17 mouse cellular contexts compared by ENCODE assay signal in genomic region chr4:128887026-128887425, GRCm38 (mm10). TPM values are rescaled to one million over a fixed set of nuclear protein-coding genes. Genes with fewer than 3 reads are reported as not detected.
DNase-seq lines count a peak whose midpoint lies in the region; ATAC-seq lines count a peak whose summit lies in the region.
"Had no signal": no experiment of that assay in that cellular context is flagged by ENCODE, and none has a peak within 500 bp of the region (broad histone marks: within the 10 kb centered on the region; RNA-seq: fewer than 3 reads in every experiment).

No protein-coding gene starts in this region.

- H3K36me3 ChIP-seq in forebrain, embryonic 13.5 days (ENCODE audit: poor library complexity, severe bottlenecking): no peaks in the 10 kb centered on the region
- peaks cover 6% of the 10 kb centered on the region for H3K36me3 ChIP-seq in forebrain, embryonic 10.5 days (replicated peaks)
- no peaks in the 10 kb centered on the region for H3K36me3 ChIP-seq in forebrain, embryonic 15.5 days
- H3K36me3 ChIP-seq in hindbrain, embryonic 16.5 days (ENCODE audit: control insufficient read depth, insufficient read depth, low read length): peaks cover 5% of the 10 kb centered on the region; the same call in 1 of the 2 replicates
- no peaks in the 10 kb centered on the region for H3K36me3 ChIP-seq in neural tube, embryonic 15.5 days
- H3K36me3 ChIP-seq: liver, embryonic 12.5 days; lung, embryonic 15.5 days had no signal

- H3K4me3 ChIP-seq in forebrain, embryonic 13.5 days: no peak overlapping the region
- H3K4me3 ChIP-seq in forebrain, embryonic 10.5 days: no peak overlapping the region
- no peak overlapping the region for H3K4me3 ChIP-seq in forebrain, embryonic 15.5 days
- H3K4me3 ChIP-seq in hindbrain, embryonic 16.5 days (ENCODE audit: low read length): no peak overlapping the region
- H3K4me3 ChIP-seq in neural tube, embryonic 15.5 days (replicated peaks): 0 out of 2 replicates have a peak overlapping the region, but pooled peaks have one; percentile 6
- H3K4me3 ChIP-seq: embryonic facial prominence, embryonic 12.5 days; gastrocnemius, adult 2 months; liver, embryonic 12.5 days; lung, embryonic 15.5 days had no signal

- peaks cover 6% of the 10 kb centered on the region; the same call in 1 of the 2 replicates for H3K27me3 ChIP-seq in forebrain, embryonic 13.5 days
- H3K27me3 ChIP-seq in forebrain, embryonic 10.5 days (ENCODE audit: poor library complexity, severe bottlenecking): peaks cover 44% of the 10 kb centered on the region
- H3K27me3 ChIP-seq in forebrain, embryonic 15.5 days: no peaks in the 10 kb centered on the region
- H3K27me3 ChIP-seq in hindbrain, embryonic 16.5 days (replicated peaks; ENCODE audit: control insufficient read depth, insufficient read depth, low read length): no peaks in the 10 kb centered on the region
- H3K27me3 ChIP-seq in neural tube, embryonic 15.5 days (replicated peaks): no peaks in the 10 kb centered on the region
- H3K27me3 ChIP-seq: embryonic facial prominence, embryonic 12.5 days had no signal

- no peak for DNase-seq in forebrain, embryonic 10.5 days (ENCODE audit: extremely low spot score, low spot score)
- DNase-seq in c-Kit-positive CD71-positive TER-119-positive erythroid progenitor cells, embryonic 14.5 days (ENCODE audit: low spot score): no peak
- DNase-seq in right cerebral cortex, adult 18-20 months: no peak
- DNase-seq: heart, adult 18-20 months; kidney, adult 8-10 months; kidney, postnatal 36 days; layer of hippocampus, adult 9-11 months; right cerebral cortex, postnatal 14 days; thymus, postnatal 25 days had no signal

- ATAC-seq in forebrain, embryonic 13.5 days: no peak
- no peak for ATAC-seq in forebrain, embryonic 15.5 days (replicated peaks)
- no peak for ATAC-seq in hindbrain, embryonic 16.5 days
- ATAC-seq in neural tube, embryonic 15.5 days (ENCODE audit: low FRiP score): no peak
- ATAC-seq: liver, embryonic 12.5 days had no signal

- no peaks in the 10 kb centered on the region for H3K9me3 ChIP-seq in forebrain, embryonic 13.5 days (replicated peaks)
- peaks cover 3% of the 10 kb centered on the region; the same call in 1 of the 2 replicates for H3K9me3 ChIP-seq in forebrain, embryonic 10.5 days
- no peaks in the 10 kb centered on the region for H3K9me3 ChIP-seq in forebrain, embryonic 15.5 days
- H3K9me3 ChIP-seq in hindbrain, embryonic 16.5 days (ENCODE audit: control insufficient read depth, low read length): no peaks in the 10 kb centered on the region
- H3K9me3 ChIP-seq in neural tube, embryonic 15.5 days (replicated peaks): no peaks in the 10 kb centered on the region
- H3K9me3 ChIP-seq: embryonic facial prominence, embryonic 12.5 days; liver, embryonic 12.5 days; lung, embryonic 15.5 days had no signal

- H3K27ac ChIP-seq in forebrain, embryonic 13.5 days: 0 out of 2 replicates have a peak overlapping the region, but pooled peaks have one; percentile 0
- H3K27ac ChIP-seq in forebrain, embryonic 10.5 days: no peak overlapping the region
- no peak overlapping the region for H3K27ac ChIP-seq in forebrain, embryonic 15.5 days (replicated peaks)
- H3K27ac ChIP-seq in hindbrain, embryonic 16.5 days (ENCODE audit: low read depth, low read length): peak overlapping the region; percentile 57; the same call in 1 of the 2 replicates
- 0 out of 2 replicates have a peak overlapping the region, but pooled peaks have one; percentile 28 for H3K27ac ChIP-seq in neural tube, embryonic 15.5 days (replicated peaks)
- H3K27ac ChIP-seq: gastrocnemius, adult 2 months; liver, embryonic 12.5 days; lung, embryonic 15.5 days had no signal

- peaks cover 50% of the 10 kb centered on the region for H3K4me1 ChIP-seq in forebrain, embryonic 13.5 days
- H3K4me1 ChIP-seq in forebrain, embryonic 10.5 days: peaks cover 54% of the 10 kb centered on the region
- peaks cover 46% of the 10 kb centered on the region for H3K4me1 ChIP-seq in forebrain, embryonic 15.5 days
- peaks cover 50% of the 10 kb centered on the region for H3K4me1 ChIP-seq in hindbrain, embryonic 16.5 days (ENCODE audit: control insufficient read depth, insufficient read depth, low read depth, low read length)
- peaks cover 72% of the 10 kb centered on the region for H3K4me1 ChIP-seq in neural tube, embryonic 15.5 days

- no peak overlapping the region for H3K9ac ChIP-seq in forebrain, embryonic 13.5 days
- H3K9ac ChIP-seq in forebrain, embryonic 15.5 days (replicated peaks): no peak overlapping the region
- H3K9ac ChIP-seq in hindbrain, embryonic 16.5 days (ENCODE audit: low read depth, low read length): peak overlapping the region; percentile 42; the same call in 1 of the 2 replicates
- 0 out of 2 replicates have a peak overlapping the region, but pooled peaks have one; percentile 17 for H3K9ac ChIP-seq in neural tube, embryonic 15.5 days (replicated peaks)
- H3K9ac ChIP-seq: embryonic facial prominence, embryonic 12.5 days; liver, embryonic 12.5 days; lung, embryonic 15.5 days had no signal

- 70% methylated on average over 10 of the region's 10 CpGs for WGBS in forebrain, embryonic 13.5 days
- 75% methylated on average over 10 of the region's 10 CpGs for WGBS in forebrain, embryonic 10.5 days
- 68% methylated on average over 10 of the region's 10 CpGs for WGBS in forebrain, embryonic 15.5 days
- 66% methylated on average over 10 of the region's 10 CpGs for WGBS in hindbrain, embryonic 16.5 days
- 63% methylated on average over 10 of the region's 10 CpGs for WGBS in neural tube, embryonic 15.5 days

- H3K4me2 ChIP-seq in forebrain, embryonic 13.5 days: peak overlapping the region; percentile 7; the same call in 1 of the 2 replicates
- H3K4me2 ChIP-seq in forebrain, embryonic 15.5 days (replicated peaks): 0 out of 2 replicates have a peak overlapping the region, but pooled peaks have one; percentile 2
- peak overlapping the region; percentile 41 for H3K4me2 ChIP-seq in hindbrain, embryonic 16.5 days (ENCODE audit: low read length)
- peak overlapping the region; percentile 45 for H3K4me2 ChIP-seq in neural tube, embryonic 15.5 days
- H3K4me2 ChIP-seq: liver, embryonic 12.5 days; lung, embryonic 15.5 days had no signal

RNA-seq across cellular contexts. Expression of gene Trim62, which starts 3.6 kb away (rescaled TPM):
- 6.7 and 7.6 TPM in 2 replicates for polyA plus RNA-seq in forebrain, embryonic 13.5 days (2015; fragmentation: Nextera tagmentation; extraction: Ambion mirVana)
- polyA plus RNA-seq in forebrain, embryonic 10.5 days (2016; fragmentation: Nextera tagmentation; extraction: Ambion mirVana): 6.8 and 7.4 TPM in 2 replicates
- polyA plus RNA-seq in forebrain, embryonic 15.5 days (2015; fragmentation: Nextera tagmentation; extraction: Ambion mirVana): 9.5 and 10.5 TPM in 2 replicates
- polyA plus RNA-seq in hindbrain, embryonic 16.5 days (2015; fragmentation: Nextera tagmentation; extraction: Ambion mirVana): 23.8 and 25.1 TPM in 2 replicates
- 20.9 and 25.5 TPM in 2 replicates for polyA plus RNA-seq in neural tube, embryonic 15.5 days (2015; fragmentation: Nextera tagmentation; extraction: Ambion mirVana)

Comparison
In these comparisons a context has a peak if more than half of its experiments do, and no peak if none do; other contexts are left out.
1. H3K27ac ChIP-seq: peak in forebrain, embryonic 13.5 days (single experiment), hindbrain, embryonic 16.5 days (single experiment) and neural tube, embryonic 15.5 days (single experiment); none in forebrain, embryonic 10.5 days (single experiment) and forebrain, embryonic 15.5 days (single experiment).
2. H3K9ac ChIP-seq: peak in hindbrain, embryonic 16.5 days (single experiment) and neural tube, embryonic 15.5 days (single experiment); none in forebrain, embryonic 13.5 days (single experiment) and forebrain, embryonic 15.5 days (single experiment).
3. Peak in every context shown above with its lines, with median percentiles within 50 percentile points of each other: H3K4me2 ChIP-seq.